Mouse (Mus musculus): Measurements from ENCODE around the gene Marcksl1.
"Not testable (repeated sequence)": the region's sequence is repeated elsewhere in the genome, so short reads cannot be mapped to it uniquely, and the experiment has no call there.

Marcksl1 gene

GRCm38 (mm10) chr4:129510723-129511412 lies 2.5 kb upstream of the Marcksl1 start:
- DNase-seq, result no peak

DNA sequence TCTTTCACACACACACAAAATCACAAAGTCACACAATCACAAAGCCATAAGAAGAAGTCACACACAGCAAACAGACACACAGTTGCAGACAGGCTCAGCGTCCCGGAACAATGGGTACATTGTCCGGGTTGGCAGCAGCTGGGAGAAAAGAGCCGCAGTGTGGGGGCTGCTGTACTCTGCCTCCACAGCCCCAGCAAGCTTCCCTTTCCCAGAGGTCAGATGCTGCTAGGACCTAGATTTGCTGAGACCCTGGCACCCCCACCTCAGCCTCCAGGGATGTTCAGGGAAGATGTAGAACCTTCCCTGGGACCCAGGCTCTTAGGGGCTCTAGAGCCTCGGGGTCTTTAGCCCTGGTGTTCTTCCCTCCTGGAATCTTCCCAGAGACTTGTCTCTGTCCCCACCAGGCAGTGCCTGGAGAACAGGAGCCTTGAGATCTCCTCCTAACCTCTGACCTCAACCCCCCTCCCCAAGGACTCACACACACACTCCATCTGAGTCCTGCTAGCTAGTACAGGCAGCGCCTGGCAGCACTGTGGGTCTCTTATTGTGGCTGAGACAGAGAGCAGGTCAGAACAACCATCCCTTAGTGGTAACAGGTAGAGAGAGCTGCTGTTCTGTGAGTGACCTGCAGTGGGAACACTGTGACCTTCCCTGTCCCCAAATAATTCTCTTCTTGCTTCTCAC lies 1.8 kb upstream of the Marcksl1 start:
- no peak for DNase-seq

- DNase-seq, result peak in 1 of 2 experiments; percentile 35
Observed at GRCm38 (mm10) chr4:129513891-129514290, 510 bp downstream of the Marcksl1 start.

- DNase-seq, result peak; percentile 55 to 68
Observed at GRCm38 (mm10) chr4:129514300-129514898, 1.0 kb downstream of the Marcksl1 start.

DNA sequence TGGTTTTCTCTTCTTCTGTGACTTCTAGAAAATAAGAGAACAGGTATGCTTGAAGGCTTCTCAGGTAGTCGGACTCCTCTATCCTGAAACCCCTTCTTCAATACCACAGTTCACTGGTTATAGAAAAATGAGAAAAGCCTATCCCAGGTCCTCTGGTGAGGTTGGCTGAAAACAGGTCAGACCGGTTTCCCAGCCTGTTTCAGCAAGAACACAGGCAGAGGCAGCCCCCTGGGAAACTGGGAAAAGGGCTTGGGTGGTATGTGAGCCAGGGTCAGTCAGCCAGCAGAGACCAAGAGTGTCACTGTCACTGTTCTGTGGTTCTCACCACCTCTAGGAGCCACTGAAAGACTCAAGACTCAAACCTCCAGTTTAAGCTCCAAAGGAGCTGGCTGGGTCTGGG lies 3.5 kb downstream of the Marcksl1 start:
- peak; percentile 63 to 77 for DNase-seq

DNA sequence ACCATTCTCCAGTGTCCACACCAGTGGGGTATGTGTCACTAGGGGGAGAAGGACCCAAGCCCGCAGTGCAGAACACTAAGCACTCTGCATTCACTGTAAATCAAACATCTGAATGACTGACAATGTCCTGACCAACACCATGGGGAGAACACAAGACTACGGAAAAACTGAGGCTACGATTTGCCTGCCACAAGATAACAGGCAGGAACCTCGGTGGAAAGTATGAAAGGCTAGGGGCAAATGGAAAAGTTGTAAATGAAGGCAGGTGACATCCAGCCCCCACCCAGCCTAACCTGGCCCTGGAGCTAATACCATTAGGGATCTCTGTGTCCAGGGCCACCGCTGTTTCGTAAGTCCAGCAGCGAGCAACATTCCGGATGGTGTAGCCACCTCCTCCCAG lies 5.1 kb downstream of the Marcksl1 start:
- DNase-seq, result no peak

GRCm38 (mm10) chr4:129525338-129525737 lies 12.0 kb downstream of the Marcksl1 start:
- DNase-seq, result no peak

DNA sequence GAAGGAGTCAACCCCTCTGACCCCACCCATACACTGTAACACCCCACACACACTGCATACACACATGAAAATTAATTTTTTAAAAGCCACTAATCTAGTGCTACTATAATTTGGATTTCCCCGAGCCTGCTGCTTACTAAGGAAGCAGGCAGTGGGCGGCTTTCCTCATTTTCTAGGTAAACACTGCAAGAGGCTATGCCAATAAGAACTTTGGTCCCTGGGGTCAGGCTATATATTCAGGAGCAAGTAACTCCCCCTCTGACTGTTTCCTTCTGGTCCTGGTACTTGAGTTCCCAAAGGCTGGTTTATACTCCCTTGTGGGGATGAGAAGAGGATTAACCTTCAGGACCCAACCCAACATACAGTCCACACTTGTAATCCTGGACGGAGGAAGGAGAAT lies 12.5 kb downstream of the Marcksl1 start:
- no peak for DNase-seq

GRCm38 (mm10) chr4:129528901-129529300 lies 15.5 kb downstream of the Marcksl1 start:
- DNase-seq, result not testable (repeated sequence)

- peak; percentile 41 to 55 for DNase-seq
Observed at GRCm38 (mm10) chr4:129540012-129540411, 26.6 kb downstream of the Marcksl1 start.

- peak in 1 of 2 experiments; percentile 14 for DNase-seq
Observed at GRCm38 (mm10) chr4:129541868-129542591, 28.6 kb downstream of the Marcksl1 start.

- DNase-seq, result peak; percentile 99 to 100
Observed at GRCm38 (mm10) chr4:129542592-129543141, 29.3 kb downstream of the Marcksl1 start, which contains the start of gene Hdac1. Gene Hdac1 (minus strand): TSS chr4:129542713.

- DNase-seq, result no peak
Observed at GRCm38 (mm10) chr4:129544106-129544505, 30.7 kb downstream of the Marcksl1 start.

- not testable (repeated sequence) for DNase-seq
Observed at GRCm38 (mm10) chr4:129547631-129548030, 34.2 kb downstream of the Marcksl1 start.

DNA sequence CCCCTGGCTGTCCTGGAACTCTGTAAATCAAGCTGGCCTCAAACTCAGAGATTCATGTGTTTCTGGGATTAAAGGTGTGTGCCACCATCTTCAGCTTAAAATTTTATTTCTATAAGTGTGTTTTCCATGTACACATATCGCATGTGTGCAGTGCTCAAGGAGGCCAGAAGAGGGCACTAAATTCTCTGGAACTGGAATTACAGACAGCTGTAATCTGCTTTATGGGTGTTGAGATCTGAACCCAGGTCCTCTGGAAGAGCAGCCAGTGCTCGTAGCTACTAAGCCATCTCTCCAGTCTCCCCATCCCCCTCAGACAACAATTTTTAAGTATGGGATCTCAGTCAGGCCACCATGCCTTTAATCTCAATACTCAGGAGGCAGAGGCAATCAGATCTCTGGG lies 35.9 kb downstream of the Marcksl1 start:
- peak in 1 of 2 experiments; percentile 64 for DNase-seq

- no peak for DNase-seq
Observed at GRCm38 (mm10) chr4:129550295-129550694, 36.9 kb downstream of the Marcksl1 start.

DNA sequence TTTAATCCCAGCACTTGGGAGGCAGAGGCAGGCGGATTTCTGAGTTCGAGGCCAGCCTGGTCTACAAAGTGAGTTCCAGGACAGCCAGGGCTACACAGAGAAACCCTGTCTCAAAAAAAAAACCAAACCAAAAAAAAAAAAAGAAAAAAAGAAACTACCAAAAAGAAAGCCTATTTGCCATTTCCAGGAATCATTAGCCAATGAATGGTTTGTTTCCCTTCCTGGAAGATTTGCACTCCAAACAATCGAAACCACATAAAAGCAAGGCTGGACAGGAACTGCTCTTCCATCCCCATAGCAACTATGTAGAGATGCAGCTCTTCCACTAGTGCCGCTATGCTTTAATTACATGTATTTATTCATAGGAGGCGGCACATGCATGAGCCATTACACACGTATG lies 41.1 kb downstream of the Marcksl1 start:
- not testable (repeated sequence) for DNase-seq

DNA sequence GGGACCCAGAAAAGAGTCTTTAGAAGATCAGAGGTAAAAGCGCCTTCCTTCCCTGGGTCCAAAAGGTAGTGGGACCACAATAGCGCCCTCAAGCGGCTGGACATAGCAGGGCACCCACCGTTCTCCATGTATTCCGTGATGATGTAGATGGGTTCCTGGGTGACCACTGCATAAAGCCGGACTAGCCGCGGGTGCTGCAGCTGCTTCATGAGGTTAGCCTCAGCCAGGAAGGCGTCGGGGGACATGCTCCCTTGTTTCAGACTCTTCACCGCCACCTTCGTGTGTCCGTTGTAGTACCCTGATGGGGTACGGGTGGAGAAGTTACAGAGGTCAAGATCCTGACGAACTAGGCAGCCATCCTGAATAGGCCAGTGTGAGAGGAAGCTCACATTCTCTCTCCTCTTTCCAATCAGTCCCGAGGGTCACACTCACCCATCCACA lies 42.1 kb downstream of the Marcksl1 start:
- DNase-seq, result peak; percentile 56 to 65

DNA sequence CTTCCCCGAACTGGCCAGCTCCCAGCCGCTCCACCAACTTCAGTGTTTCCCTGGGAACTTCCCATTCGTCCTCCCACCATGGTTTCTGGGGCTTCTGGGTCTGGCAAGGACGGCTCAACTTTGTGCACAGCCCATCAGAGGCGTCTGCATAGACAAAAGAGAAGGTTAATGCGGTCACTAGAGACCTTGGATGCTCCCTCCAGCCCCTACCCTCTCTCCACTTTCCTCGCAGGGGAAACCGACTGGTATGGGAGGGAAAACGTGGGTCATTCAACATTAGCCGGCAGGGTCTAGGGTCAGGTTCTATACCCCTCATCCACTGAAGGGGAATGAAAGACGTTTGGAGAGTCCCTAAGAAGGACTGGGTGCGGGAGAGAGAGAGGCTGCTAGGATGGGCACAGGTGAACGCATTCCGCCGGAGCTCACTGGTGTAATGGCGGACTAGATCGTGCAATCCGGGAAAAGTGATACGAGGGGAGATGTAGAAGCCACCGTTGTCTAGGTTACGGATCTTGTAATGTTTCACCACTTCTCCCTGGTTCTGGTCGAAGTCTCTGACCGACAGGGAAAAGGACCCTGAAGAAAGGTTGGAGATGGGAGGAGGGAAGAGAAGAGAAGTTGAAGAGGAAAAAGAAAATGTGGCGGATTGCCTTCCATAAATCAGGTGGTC lies 42.6 kb downstream of the Marcksl1 start:
- peak in 1 of 2 experiments; percentile 36 for DNase-seq

DNA sequence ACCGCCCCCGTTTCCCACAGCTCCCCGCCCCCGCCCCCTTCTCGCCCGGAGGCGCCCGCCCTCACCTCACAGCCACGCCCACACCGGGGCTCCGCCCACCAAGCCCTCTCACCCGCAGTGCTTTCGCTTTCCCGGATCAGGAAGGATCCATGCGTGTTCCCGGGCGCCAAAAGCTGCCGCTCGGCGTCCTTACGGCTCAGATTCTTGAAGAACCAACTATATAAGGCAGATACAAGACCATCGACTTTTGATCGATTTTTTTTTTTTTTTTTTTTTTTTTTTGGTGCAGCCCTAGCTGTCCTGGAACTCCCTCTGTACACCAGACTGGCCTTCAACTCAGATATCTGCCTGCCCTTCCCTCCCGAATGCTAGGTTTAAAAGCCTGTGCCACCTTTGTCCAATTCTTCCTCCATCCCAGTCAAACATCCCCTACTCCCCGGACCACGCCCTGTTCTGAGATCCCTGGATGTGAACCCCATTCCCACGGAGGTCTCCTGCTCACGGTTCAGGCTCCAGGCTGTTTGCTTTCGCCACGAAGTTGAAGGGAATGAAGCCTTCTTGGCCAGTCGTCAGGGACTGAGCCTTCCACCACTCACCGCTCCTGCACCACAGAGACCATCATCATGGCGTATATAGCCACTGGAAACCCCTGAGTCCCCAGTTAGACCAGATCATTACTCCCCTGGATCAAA lies 43.3 kb downstream of the Marcksl1 start:
- peak; percentile 96 to 97 for DNase-seq

GRCm38 (mm10) chr4:129557256-129557808 lies 44.0 kb downstream of the Marcksl1 start:
- no peak for DNase-seq
